Mouse (Mus musculus): ENCODE results near the gene Adcy5. TPM values are rescaled to one million over a fixed set of nuclear protein-coding genes. Genes with fewer than 3 reads are reported as not detected.

Adcy5 gene
- polyA plus RNA-seq, 1 experiment from 2014 or later: 0.15 TPM

DNA sequence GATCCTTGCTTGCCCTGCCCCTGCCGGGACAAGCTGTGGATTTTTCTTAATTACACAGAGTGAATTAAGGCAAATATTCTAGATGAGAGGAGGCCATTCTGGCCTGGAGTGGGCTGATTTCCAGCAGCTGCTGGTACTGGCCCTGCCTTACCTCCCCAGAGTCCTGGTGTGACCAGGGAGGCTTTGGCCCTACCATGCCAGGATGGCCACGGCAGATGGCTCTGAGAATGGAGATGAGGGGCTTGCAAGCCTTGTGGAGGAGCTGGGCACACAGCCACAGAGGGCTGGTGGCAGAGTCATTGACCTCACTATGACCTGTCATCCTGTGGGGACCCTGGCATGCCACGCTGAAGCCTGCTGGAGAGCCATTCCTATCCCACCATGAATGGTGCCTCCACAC is 54.1 kb downstream of the Adcy5 start:
- DNase-seq (no peak), ATAC-seq (ENCODE audit: low read depth) (no peak)
- Histone ChIP-seq H3K4me1 (replicated peaks) (no peaks in the 10 kb centered on the region), H3K4me2 (no peak overlapping the region), H3K4me3 (replicated peaks) (no peak overlapping the region), H3K27me3 (no peaks in the 10 kb centered on the region), H3K36me3 (no peaks in the 10 kb centered on the region), H3K9me3 (replicated peaks) (no peaks in the 10 kb centered on the region), H3K27ac (no peak overlapping the region), H3K9ac (no peak overlapping the region)
- WGBS (ENCODE audit: insufficient replicate concordance): 60% methylated on average over 3 of the region's 3 CpGs

DNA sequence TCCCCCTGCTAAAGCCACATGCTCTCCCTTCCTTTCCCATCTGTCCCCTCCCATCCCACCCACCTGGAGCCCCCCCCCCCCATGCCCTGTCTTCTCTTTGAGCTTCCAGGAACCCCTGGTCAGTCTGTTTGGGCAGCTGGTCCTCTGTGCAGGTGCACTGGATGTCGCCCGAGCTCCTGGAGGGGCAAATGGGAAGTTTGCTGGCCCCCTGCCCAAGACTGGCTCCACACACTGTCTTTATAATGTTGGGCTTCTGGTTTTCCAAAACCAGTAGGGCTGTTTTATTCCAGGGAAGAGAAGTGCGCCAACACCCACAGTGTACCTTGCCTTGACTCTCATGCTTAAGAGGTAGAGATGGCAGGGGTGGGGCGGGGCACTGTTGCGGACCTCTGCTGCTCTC is 55.1 kb downstream of the Adcy5 start:
- DNase-seq (no peak), ATAC-seq (ENCODE audit: low read depth) (no peak)
- H3K9me3 ChIP-seq (replicated peaks): no peaks in the 10 kb centered on the region
- no peak overlapping the region for H3K27ac ChIP-seq
- H3K4me2 ChIP-seq: no peak overlapping the region
- no peak overlapping the region for H3K9ac ChIP-seq
- H3K27me3 ChIP-seq: no peaks in the 10 kb centered on the region
- H3K36me3 ChIP-seq: no peaks in the 10 kb centered on the region
- H3K4me3 ChIP-seq (replicated peaks): no peak overlapping the region
- no peaks in the 10 kb centered on the region for H3K4me1 ChIP-seq (replicated peaks)
- WGBS (ENCODE audit: insufficient replicate concordance): 76% methylated on average over 5 of the region's 5 CpGs

DNA sequence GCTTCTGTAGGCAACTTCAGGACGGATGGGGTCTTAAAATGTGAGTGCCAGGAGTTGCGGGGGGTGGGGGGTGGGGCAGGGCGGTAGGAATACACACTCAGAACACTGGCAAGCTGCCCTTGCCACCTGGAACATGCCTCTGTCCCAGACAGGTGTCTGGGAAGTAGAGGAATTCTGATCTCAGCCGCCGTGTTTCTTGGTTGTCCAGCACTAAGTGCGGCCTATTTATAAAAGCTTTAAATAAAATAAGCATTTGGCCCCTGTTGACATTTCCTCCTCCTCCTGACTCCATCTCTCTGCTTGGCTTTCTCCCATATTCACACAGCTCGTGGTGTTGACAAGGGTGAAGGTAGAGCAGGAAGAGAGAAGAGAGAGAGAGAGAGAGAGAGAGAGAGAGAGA is 60.4 kb downstream of the Adcy5 start:
- H3K9me3 ChIP-seq (replicated peaks): no peaks in the 10 kb centered on the region
- no peak overlapping the region for H3K4me2 ChIP-seq
- no peaks in the 10 kb centered on the region for H3K27me3 ChIP-seq
- no peak overlapping the region for H3K4me3 ChIP-seq (replicated peaks)
- no peak overlapping the region for H3K27ac ChIP-seq
- no peak overlapping the region for H3K9ac ChIP-seq
- no peaks in the 10 kb centered on the region for H3K4me1 ChIP-seq (replicated peaks)
- no peaks in the 10 kb centered on the region for H3K36me3 ChIP-seq
- DNase-seq (no peak), ATAC-seq (ENCODE audit: low read depth) (no peak)
- 57% methylated on average over 7 of the region's 7 CpGs for WGBS (ENCODE audit: insufficient replicate concordance)

DNA sequence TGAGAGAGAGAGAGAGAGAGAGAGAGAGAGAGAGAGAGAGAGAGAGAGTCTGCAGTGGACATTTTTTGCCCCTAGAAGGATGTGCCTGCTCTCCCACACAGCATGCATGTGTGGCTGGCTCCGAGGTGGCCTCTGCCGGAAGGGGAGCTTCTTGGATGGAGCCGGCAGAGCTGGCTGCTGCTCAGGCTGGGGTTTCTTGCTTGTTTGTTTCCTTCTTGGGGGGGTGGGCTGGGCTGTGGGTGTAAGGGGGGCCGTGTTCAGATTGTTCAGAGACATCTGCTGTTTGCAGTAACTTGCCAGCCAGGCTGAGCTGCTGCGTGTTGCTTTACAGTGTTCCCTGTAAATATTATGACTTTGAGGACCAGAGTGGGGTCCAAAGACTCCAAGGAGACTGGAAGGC is 60.8 kb downstream of the Adcy5 start:
- Histone ChIP-seq H3K4me2 (no peak overlapping the region), H3K4me3 (replicated peaks) (no peak overlapping the region), H3K9ac (no peak overlapping the region), H3K27ac (no peak overlapping the region), H3K27me3 (no peaks in the 10 kb centered on the region), H3K4me1 (replicated peaks) (no peaks in the 10 kb centered on the region), H3K9me3 (replicated peaks) (no peaks in the 10 kb centered on the region), H3K36me3 (no peaks in the 10 kb centered on the region)
- 53% methylated on average over 5 of the region's 5 CpGs for WGBS (ENCODE audit: insufficient replicate concordance)
- ATAC-seq (ENCODE audit: low read depth): no peak
- no peak for DNase-seq

DNA sequence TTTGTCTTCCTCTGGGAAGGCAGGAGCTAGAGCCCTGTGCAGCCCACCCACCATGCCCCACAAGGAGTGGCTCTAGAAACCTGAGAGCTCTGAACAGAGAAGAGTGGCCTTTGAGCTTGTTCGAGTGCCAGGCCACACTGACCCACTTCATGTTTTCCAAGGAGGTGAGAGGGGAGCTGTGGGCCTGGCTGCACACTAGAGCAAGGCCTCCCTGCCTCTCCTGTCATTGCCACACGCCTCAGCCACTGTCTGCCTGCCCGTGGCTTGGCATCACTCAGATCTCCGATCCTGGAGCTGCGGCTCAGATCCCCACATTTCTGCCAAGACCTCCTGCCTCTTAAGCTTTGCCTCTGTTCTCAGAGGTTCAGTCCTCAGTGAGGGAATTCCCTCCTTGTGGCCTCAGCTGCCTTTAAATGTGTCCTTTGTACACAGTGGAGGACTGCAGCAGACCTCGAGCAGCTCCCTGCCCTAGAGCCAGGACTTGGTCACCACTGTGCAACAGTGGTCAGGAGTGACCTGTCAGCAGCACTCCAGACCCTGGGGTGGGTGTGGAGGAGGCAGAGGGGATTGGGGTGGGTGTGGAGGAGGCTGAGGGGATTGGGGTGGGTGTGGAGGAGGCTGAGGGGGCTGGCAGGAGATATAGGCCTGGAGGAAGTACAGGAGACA is 62.3 kb downstream of the Adcy5 start:
- no peak overlapping the region for H3K27ac ChIP-seq
- H3K9me3 ChIP-seq (replicated peaks): no peaks in the 10 kb centered on the region

DNA sequence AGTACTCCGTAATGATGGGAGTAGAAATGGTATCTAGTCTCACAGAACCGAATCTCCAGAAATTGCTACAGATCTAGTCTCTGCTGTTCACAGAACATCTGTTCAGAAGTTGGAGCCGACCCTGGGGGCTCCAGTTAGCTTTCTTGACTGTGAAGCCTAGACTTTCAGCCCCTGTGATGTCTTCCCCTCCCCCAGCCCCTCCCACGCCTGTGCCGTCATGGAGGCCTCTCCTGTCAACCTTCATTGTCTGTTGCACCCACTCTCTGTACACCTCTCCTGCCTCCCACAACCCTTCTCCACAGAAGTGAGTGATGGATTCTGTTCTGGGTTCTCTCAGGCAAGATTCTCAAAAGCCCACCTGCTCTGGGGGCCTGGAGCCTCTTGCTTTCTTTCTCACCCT is 65.7 kb downstream of the Adcy5 start:
- Histone ChIP-seq H3K27me3 (no peaks in the 10 kb centered on the region), H3K4me3 (replicated peaks) (no peak overlapping the region), H3K9me3 (replicated peaks) (no peaks in the 10 kb centered on the region), H3K9ac (no peak overlapping the region), H3K4me1 (replicated peaks) (no peaks in the 10 kb centered on the region), H3K27ac (no peak overlapping the region), H3K4me2 (no peak overlapping the region), H3K36me3 (no peaks in the 10 kb centered on the region)
- ATAC-seq (ENCODE audit: low read depth): no peak
- no peak for DNase-seq
- WGBS (ENCODE audit: insufficient replicate concordance): 55% methylated on average over 5 of the region's 5 CpGs

More for the DNA sequence above, 62.3 kb downstream of the Adcy5 start:
- Histone ChIP-seq H3K4me1 (replicated peaks) (no peaks in the 10 kb centered on the region), H3K9ac (no peak overlapping the region), H3K4me3 (replicated peaks) (no peak overlapping the region), H3K27me3 (no peaks in the 10 kb centered on the region), H3K4me2 (no peak overlapping the region), H3K36me3 (no peaks in the 10 kb centered on the region)
- WGBS (ENCODE audit: insufficient replicate concordance): 63% methylated on average over 6 of the region's 6 CpGs
- no peak for DNase-seq
- no peak for ATAC-seq (ENCODE audit: low read depth)

DNA sequence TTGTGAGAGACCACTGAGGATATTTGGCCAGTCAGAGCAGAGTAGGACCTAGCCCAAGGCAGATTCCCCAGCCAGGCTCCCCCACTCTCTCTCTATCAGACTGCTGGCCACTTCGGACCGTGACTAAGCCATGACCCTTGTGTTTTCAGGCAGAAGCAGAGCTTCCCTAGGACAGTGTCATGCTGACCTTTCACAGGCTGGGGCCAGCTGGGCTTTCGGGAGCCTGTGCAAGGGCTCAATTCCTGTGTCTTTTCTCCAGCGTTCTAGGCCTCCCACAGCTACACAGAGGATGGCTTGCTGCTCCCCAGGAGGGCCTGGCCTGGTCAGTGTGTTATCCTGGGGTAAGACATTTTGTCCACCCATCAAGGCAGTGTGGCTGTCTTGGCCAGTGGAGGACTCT is 66.9 kb downstream of the Adcy5 start:
- H3K27ac ChIP-seq: no peak overlapping the region
- H3K9ac ChIP-seq: no peak overlapping the region
- no peaks in the 10 kb centered on the region for H3K27me3 ChIP-seq
- ATAC-seq (ENCODE audit: low read depth): no peak
- H3K4me3 ChIP-seq (replicated peaks): no peak overlapping the region
- H3K36me3 ChIP-seq: no peaks in the 10 kb centered on the region
- no peaks in the 10 kb centered on the region for H3K4me1 ChIP-seq (replicated peaks)
- H3K4me2 ChIP-seq: no peak overlapping the region
- WGBS (ENCODE audit: insufficient replicate concordance): 63% methylated on average over 4 of the region's 4 CpGs
- H3K9me3 ChIP-seq (replicated peaks): no peaks in the 10 kb centered on the region
- no peak for DNase-seq

DNA sequence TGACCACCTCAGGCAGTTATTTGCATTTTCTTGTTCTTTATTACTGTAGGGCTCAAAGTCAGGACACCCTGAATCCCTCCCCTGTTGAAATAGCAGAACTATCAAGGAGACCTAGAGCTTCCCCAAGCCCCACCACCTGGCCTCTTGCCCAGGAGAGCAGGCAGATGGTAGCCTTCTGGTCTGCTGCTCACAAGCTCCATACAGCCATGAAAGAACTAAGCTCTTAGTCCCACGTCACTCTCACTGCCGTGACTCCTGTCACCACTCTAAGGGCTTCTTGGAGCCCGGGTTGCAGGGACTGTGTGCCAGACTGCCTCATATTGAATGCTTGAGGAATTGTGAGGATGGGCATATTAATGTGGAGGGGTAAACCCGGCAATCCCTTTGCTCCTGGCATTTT is 69.3 kb downstream of the Adcy5 start:
- H3K9ac ChIP-seq: no peak overlapping the region
- no peaks in the 10 kb centered on the region for H3K27me3 ChIP-seq
- no peak overlapping the region for H3K4me2 ChIP-seq
- ATAC-seq (ENCODE audit: low read depth) (no peak), DNase-seq (no peak)
- H3K4me3 ChIP-seq (replicated peaks): no peak overlapping the region
- H3K9me3 ChIP-seq (replicated peaks): no peaks in the 10 kb centered on the region
- no peaks in the 10 kb centered on the region for H3K4me1 ChIP-seq (replicated peaks)
- 56% methylated on average over 4 of the region's 4 CpGs for WGBS (ENCODE audit: insufficient replicate concordance)
- H3K27ac ChIP-seq: no peak overlapping the region
- no peaks in the 10 kb centered on the region for H3K36me3 ChIP-seq

DNA sequence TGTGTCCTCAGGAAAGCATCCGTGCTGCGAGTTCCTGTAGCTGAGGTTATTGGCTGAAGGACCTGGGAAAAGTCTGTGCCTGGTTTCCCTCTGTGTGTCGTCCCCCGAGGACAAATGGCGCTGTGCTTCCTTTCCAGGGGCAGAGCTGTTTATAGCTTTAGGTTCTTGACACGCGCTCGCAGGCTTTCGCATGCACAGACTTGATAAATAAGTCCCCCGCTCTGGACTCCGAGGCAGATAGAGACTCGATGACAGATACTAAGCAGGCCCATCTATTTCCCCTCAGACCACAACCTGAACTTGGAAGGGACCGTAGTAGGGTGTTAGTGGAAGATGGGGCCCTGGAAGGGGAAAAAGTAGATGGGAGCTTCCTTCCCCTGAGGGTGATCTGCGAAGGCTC is 70.0 kb downstream of the Adcy5 start:
- no peak for ATAC-seq (ENCODE audit: low read depth)
- Histone ChIP-seq H3K4me1 (replicated peaks) (no peaks in the 10 kb centered on the region), H3K4me2 (no peak overlapping the region), H3K9ac (no peak overlapping the region), H3K4me3 (replicated peaks) (no peak overlapping the region), H3K9me3 (replicated peaks) (no peaks in the 10 kb centered on the region), H3K27me3 (no peaks in the 10 kb centered on the region), H3K27ac (no peak overlapping the region), H3K36me3 (no peaks in the 10 kb centered on the region)
- DNase-seq: no peak
- 37% methylated on average over 14 of the region's 14 CpGs for WGBS (ENCODE audit: insufficient replicate concordance)

DNA sequence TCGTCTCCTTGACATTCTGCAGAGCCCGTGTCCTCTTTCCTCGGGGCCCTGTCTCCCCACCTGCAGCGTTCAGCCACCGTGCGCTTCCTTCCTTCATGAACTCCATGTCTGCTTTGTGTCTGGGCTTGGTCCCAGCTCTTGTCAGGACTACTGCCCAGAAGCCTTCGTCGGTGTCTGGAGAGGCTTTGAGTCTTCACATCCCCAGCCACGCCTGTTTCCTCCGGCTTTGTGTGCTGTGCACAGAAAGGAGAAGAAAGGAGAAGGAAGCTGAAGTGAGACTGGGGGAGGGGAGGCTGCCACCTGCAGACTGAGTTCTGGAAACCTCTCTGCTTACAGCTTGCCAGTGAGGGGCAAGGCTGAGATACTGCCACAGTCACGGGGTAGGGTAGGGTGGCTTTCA is 74.9 kb downstream of the Adcy5 start:
- no peaks in the 10 kb centered on the region for H3K4me1 ChIP-seq (replicated peaks)

DNA sequence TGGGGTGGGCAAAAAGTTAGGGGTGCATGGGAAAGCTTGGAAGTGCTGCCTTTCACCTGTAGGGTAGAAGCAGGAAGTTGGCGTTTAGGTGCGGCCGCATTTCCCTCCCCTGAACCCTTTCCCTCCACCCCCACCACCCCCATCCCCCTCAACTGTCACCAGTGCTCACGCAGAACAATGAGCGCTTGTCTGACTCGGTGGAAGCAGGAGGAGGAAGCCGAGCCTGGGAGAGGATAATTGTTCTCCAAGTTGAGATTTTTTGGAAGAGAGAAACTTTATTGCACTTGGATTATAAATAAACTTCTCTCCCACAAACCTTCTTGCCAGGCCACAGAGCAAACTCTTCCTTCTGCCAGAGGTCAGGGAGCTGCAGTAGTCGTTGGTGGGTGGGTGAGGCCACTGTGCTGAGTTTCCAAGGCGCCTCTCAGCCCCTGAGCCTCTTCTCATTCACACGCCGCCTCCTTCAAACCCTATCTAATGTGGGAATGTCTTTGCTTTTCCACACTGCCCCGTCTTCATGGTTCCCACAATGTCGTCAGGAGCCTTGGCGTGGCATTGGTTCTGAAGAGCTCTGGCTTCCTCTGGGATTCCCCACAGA is 77.6 kb downstream of the Adcy5 start:
- Histone ChIP-seq H3K9ac (no peak overlapping the region), H3K4me1 (replicated peaks) (no peaks in the 10 kb centered on the region), H3K27ac (no peak overlapping the region), H3K4me3 (replicated peaks) (no peak overlapping the region), H3K4me2 (no peak overlapping the region), H3K9me3 (replicated peaks) (no peaks in the 10 kb centered on the region), H3K36me3 (no peaks in the 10 kb centered on the region), H3K27me3 (no peaks in the 10 kb centered on the region)
- no peak for ATAC-seq (ENCODE audit: low read depth)
- 40% methylated on average over 14 of the region's 14 CpGs for WGBS (ENCODE audit: insufficient replicate concordance)
- DNase-seq: no peak

More for the DNA sequence above, 74.9 kb downstream of the Adcy5 start:
- Histone ChIP-seq H3K4me2 (no peak overlapping the region), H3K4me3 (replicated peaks) (no peak overlapping the region), H3K9ac (no peak overlapping the region), H3K27me3 (no peaks in the 10 kb centered on the region), H3K36me3 (no peaks in the 10 kb centered on the region), H3K27ac (no peak overlapping the region), H3K9me3 (replicated peaks) (no peaks in the 10 kb centered on the region)
- no peak for DNase-seq
- no peak for ATAC-seq (ENCODE audit: low read depth)
- WGBS (ENCODE audit: insufficient replicate concordance): 16% methylated on average over 11 of the region's 11 CpGs

DNA sequence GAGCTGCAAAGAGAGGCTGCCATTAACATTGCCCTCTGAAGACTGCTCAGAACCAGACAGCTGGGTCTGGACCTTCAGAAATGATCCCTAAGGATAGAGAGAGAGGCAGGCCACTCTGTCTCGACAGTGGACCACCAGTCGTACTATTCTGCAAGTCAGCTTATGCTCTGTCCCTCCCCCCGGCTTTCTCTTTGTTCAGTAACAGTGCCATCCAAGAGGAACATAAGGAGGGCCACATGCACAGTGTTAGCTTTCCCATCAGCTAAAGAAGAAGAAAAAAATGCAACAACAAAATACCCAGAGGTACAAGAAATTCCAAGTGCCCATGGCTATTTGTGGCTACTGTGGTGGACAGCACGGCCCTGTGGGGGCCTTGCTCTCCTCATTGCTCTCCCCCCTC is 78.7 kb downstream of the Adcy5 start:
- H3K4me3 ChIP-seq (replicated peaks): no peak overlapping the region
- no peak for DNase-seq
- no peaks in the 10 kb centered on the region for H3K36me3 ChIP-seq
- no peaks in the 10 kb centered on the region for H3K4me1 ChIP-seq (replicated peaks)
- no peak overlapping the region for H3K27ac ChIP-seq
- H3K9me3 ChIP-seq (replicated peaks): no peaks in the 10 kb centered on the region
- WGBS (ENCODE audit: insufficient replicate concordance): 57% methylated on average over 4 of the region's 4 CpGs
- no peak for ATAC-seq (ENCODE audit: low read depth)
- no peak overlapping the region for H3K4me2 ChIP-seq
- H3K27me3 ChIP-seq: no peaks in the 10 kb centered on the region
- no peak overlapping the region for H3K9ac ChIP-seq

All from liver, embryonic 13.5 days (tissue).